Mouse (Mus musculus): ENCODE results near the gene Gucd1. TPM values are rescaled to one million over a fixed set of nuclear protein-coding genes. Genes with fewer than 3 reads are reported as not detected.
A peak's percentile ranks its signal among the peaks of the same experiment; 100 is the strongest.

The Gucd1 gene
- polyA plus RNA-seq, 1 experiment from 2014 or later, result 46.9 TPM

GRCm38 (mm10) chr10:75429522-75430146 lies 88.1 kb downstream of the Gucd1 start:
- no peak overlapping the region for H3K27ac ChIP-seq (ENCODE audit: low read depth, low read length)
- ATAC-seq (ENCODE audit: low FRiP score, low TSS enrichment), result no peak
- no peak overlapping the region for H3K4me2 ChIP-seq (replicated peaks; ENCODE audit: low read depth, low read length)
- no peaks in the 10 kb centered on the region for H3K36me3 ChIP-seq (ENCODE audit: control insufficient read depth, insufficient read depth, low read length)
- no peak overlapping the region for H3K4me3 ChIP-seq (ENCODE audit: low read length)
- no peaks in the 10 kb centered on the region for H3K27me3 ChIP-seq (ENCODE audit: control insufficient read depth, insufficient read depth, low read length)
- no peaks in the 10 kb centered on the region for H3K9me3 ChIP-seq (ENCODE audit: control insufficient read depth, low read length)
- WGBS, result 91% methylated on average over 7 of the region's 7 CpGs
- H3K4me1 ChIP-seq (ENCODE audit: control insufficient read depth, insufficient read depth, low read length), result no peaks in the 10 kb centered on the region
- no peak overlapping the region for H3K9ac ChIP-seq (ENCODE audit: low read depth, low read length)

- peak; percentile 55; the same call in 1 of the 2 replicates for ATAC-seq (ENCODE audit: low FRiP score, low TSS enrichment)
These were observed 88.8 kb downstream of the Gucd1 start for GRCm38 (mm10) chr10:75429004-75429380.

GRCm38 (mm10) chr10:75428049-75429003 lies 89.4 kb downstream of the Gucd1 start:
- Histone ChIP-seq H3K36me3 (ENCODE audit: control insufficient read depth, insufficient read depth, low read length) (no peaks in the 10 kb centered on the region), H3K9me3 (ENCODE audit: control insufficient read depth, low read length) (no peaks in the 10 kb centered on the region), H3K27me3 (ENCODE audit: control insufficient read depth, insufficient read depth, low read length) (no peaks in the 10 kb centered on the region), H3K27ac (ENCODE audit: low read depth, low read length) (no peak overlapping the region), H3K4me1 (ENCODE audit: control insufficient read depth, insufficient read depth, low read length) (no peaks in the 10 kb centered on the region), H3K4me2 (replicated peaks; ENCODE audit: low read depth, low read length) (no peak overlapping the region), H3K4me3 (ENCODE audit: low read length) (no peak overlapping the region), H3K9ac (ENCODE audit: low read depth, low read length) (no peak overlapping the region)
- ATAC-seq (ENCODE audit: low FRiP score, low TSS enrichment), result no peak
- 89% methylated on average over 13 of the region's 13 CpGs for WGBS

More at GRCm38 (mm10) chr10:75429004-75429380, 88.8 kb downstream of the Gucd1 start:
- H3K9ac ChIP-seq (ENCODE audit: low read depth, low read length), result no peak overlapping the region
- H3K27me3 ChIP-seq (ENCODE audit: control insufficient read depth, insufficient read depth, low read length), result no peaks in the 10 kb centered on the region
- H3K4me3 ChIP-seq (ENCODE audit: low read length), result no peak overlapping the region
- H3K36me3 ChIP-seq (ENCODE audit: control insufficient read depth, insufficient read depth, low read length), result no peaks in the 10 kb centered on the region
- H3K9me3 ChIP-seq (ENCODE audit: control insufficient read depth, low read length), result no peaks in the 10 kb centered on the region
- H3K27ac ChIP-seq (ENCODE audit: low read depth, low read length), result no peak overlapping the region
- 80% methylated on average over 6 of the region's 6 CpGs for WGBS
- no peaks in the 10 kb centered on the region for H3K4me1 ChIP-seq (ENCODE audit: control insufficient read depth, insufficient read depth, low read length)
- no peak overlapping the region for H3K4me2 ChIP-seq (replicated peaks; ENCODE audit: low read depth, low read length)

GRCm38 (mm10) chr10:75424498-75424901 lies 93.3 kb downstream of the Gucd1 start:
- H3K36me3 ChIP-seq (ENCODE audit: control insufficient read depth, insufficient read depth, low read length), result no peaks in the 10 kb centered on the region
- H3K9me3 ChIP-seq (ENCODE audit: control insufficient read depth, low read length), result no peaks in the 10 kb centered on the region
- no peak for ATAC-seq (ENCODE audit: low FRiP score, low TSS enrichment)
- no peaks in the 10 kb centered on the region for H3K4me1 ChIP-seq (ENCODE audit: control insufficient read depth, insufficient read depth, low read length)
- no peak overlapping the region for H3K4me3 ChIP-seq (ENCODE audit: low read length)
- no peak overlapping the region for H3K27ac ChIP-seq (ENCODE audit: low read depth, low read length)
- H3K27me3 ChIP-seq (ENCODE audit: control insufficient read depth, insufficient read depth, low read length), result no peaks in the 10 kb centered on the region
- no peak overlapping the region for H3K9ac ChIP-seq (ENCODE audit: low read depth, low read length)
- no peak overlapping the region for H3K4me2 ChIP-seq (replicated peaks; ENCODE audit: low read depth, low read length)
- 85% methylated on average over 10 of the region's 10 CpGs for WGBS

GRCm38 (mm10) chr10:75418747-75419146 lies 99.0 kb downstream of the Gucd1 start:
- H3K4me1 ChIP-seq (ENCODE audit: control insufficient read depth, insufficient read depth, low read length), result no peaks in the 10 kb centered on the region
- no peaks in the 10 kb centered on the region for H3K36me3 ChIP-seq (ENCODE audit: control insufficient read depth, insufficient read depth, low read length)
- no peak overlapping the region for H3K9ac ChIP-seq (ENCODE audit: low read depth, low read length)
- ATAC-seq (ENCODE audit: low FRiP score, low TSS enrichment), result no peak
- H3K9me3 ChIP-seq (ENCODE audit: control insufficient read depth, low read length), result no peaks in the 10 kb centered on the region
- H3K4me3 ChIP-seq (ENCODE audit: low read length), result no peak overlapping the region
- no peak overlapping the region for H3K4me2 ChIP-seq (replicated peaks; ENCODE audit: low read depth, low read length)
- H3K27me3 ChIP-seq (ENCODE audit: control insufficient read depth, insufficient read depth, low read length), result no peaks in the 10 kb centered on the region
- 78% methylated on average over 4 of the region's 4 CpGs for WGBS
- H3K27ac ChIP-seq (ENCODE audit: low read depth, low read length), result no peak overlapping the region

- H3K4me3 ChIP-seq (ENCODE audit: low read length), result no peak overlapping the region
- no peak for ATAC-seq (ENCODE audit: low FRiP score, low TSS enrichment)
- no peak overlapping the region for H3K9ac ChIP-seq (ENCODE audit: low read depth, low read length)
- no peaks in the 10 kb centered on the region for H3K4me1 ChIP-seq (ENCODE audit: control insufficient read depth, insufficient read depth, low read length)
- no peak overlapping the region for H3K4me2 ChIP-seq (replicated peaks; ENCODE audit: low read depth, low read length)
- H3K27me3 ChIP-seq (ENCODE audit: control insufficient read depth, insufficient read depth, low read length), result no peaks in the 10 kb centered on the region
- no peak overlapping the region for H3K27ac ChIP-seq (ENCODE audit: low read depth, low read length)
- WGBS, result 90% methylated on average over 8 of the region's 8 CpGs
- no peaks in the 10 kb centered on the region for H3K36me3 ChIP-seq (ENCODE audit: control insufficient read depth, insufficient read depth, low read length)
- H3K9me3 ChIP-seq (ENCODE audit: control insufficient read depth, low read length), result no peaks in the 10 kb centered on the region
These were observed 100.3 kb downstream of the Gucd1 start for GRCm38 (mm10) chr10:75417363-75418042.

- no peaks in the 10 kb centered on the region for H3K36me3 ChIP-seq (ENCODE audit: control insufficient read depth, insufficient read depth, low read length)
- no peak overlapping the region for H3K4me2 ChIP-seq (replicated peaks; ENCODE audit: low read depth, low read length)
- H3K9ac ChIP-seq (ENCODE audit: low read depth, low read length), result no peak overlapping the region
- no peak overlapping the region for H3K4me3 ChIP-seq (ENCODE audit: low read length)
- H3K4me1 ChIP-seq (ENCODE audit: control insufficient read depth, insufficient read depth, low read length), result 0 out of 2 replicates have a peak, but pooled peaks cover 4% of the 10 kb centered on the region
- no peak overlapping the region for H3K27ac ChIP-seq (ENCODE audit: low read depth, low read length)
- no peaks in the 10 kb centered on the region for H3K9me3 ChIP-seq (ENCODE audit: control insufficient read depth, low read length)
- no peaks in the 10 kb centered on the region for H3K27me3 ChIP-seq (ENCODE audit: control insufficient read depth, insufficient read depth, low read length)
- no peak for ATAC-seq (ENCODE audit: low FRiP score, low TSS enrichment)
- WGBS, result 84% methylated on average over 7 of the region's 7 CpGs
These were observed 102.8 kb downstream of the Gucd1 start for GRCm38 (mm10) chr10:75414925-75415324.

- H3K9ac ChIP-seq (ENCODE audit: low read depth, low read length), result no peak overlapping the region
- ATAC-seq (ENCODE audit: low FRiP score, low TSS enrichment), result no peak
- 70% methylated on average over 27 of the region's 27 CpGs for WGBS
- H3K27ac ChIP-seq (ENCODE audit: low read depth, low read length), result no peak overlapping the region
- 0 out of 2 replicates have a peak, but pooled peaks cover 4% of the 10 kb centered on the region for H3K4me1 ChIP-seq (ENCODE audit: control insufficient read depth, insufficient read depth, low read length)
- H3K36me3 ChIP-seq (ENCODE audit: control insufficient read depth, insufficient read depth, low read length), result no peaks in the 10 kb centered on the region
- H3K27me3 ChIP-seq (ENCODE audit: control insufficient read depth, insufficient read depth, low read length), result no peaks in the 10 kb centered on the region
- H3K4me2 ChIP-seq (replicated peaks; ENCODE audit: low read depth, low read length), result no peak overlapping the region
- H3K4me3 ChIP-seq (ENCODE audit: low read length), result no peak overlapping the region
- no peaks in the 10 kb centered on the region for H3K9me3 ChIP-seq (ENCODE audit: control insufficient read depth, low read length)
These were observed 105.4 kb downstream of the Gucd1 start for GRCm38 (mm10) chr10:75412114-75413103.

All from kidney, embryonic 14.5 days (tissue).